Mouse (Mus musculus): ENCODE measurements around the gene Klhl24.
"Not testable (repeated sequence)": the region's sequence is repeated elsewhere in the genome, so short reads cannot be mapped to it uniquely, and the experiment has no call there.

The Klhl24 gene

DNA sequence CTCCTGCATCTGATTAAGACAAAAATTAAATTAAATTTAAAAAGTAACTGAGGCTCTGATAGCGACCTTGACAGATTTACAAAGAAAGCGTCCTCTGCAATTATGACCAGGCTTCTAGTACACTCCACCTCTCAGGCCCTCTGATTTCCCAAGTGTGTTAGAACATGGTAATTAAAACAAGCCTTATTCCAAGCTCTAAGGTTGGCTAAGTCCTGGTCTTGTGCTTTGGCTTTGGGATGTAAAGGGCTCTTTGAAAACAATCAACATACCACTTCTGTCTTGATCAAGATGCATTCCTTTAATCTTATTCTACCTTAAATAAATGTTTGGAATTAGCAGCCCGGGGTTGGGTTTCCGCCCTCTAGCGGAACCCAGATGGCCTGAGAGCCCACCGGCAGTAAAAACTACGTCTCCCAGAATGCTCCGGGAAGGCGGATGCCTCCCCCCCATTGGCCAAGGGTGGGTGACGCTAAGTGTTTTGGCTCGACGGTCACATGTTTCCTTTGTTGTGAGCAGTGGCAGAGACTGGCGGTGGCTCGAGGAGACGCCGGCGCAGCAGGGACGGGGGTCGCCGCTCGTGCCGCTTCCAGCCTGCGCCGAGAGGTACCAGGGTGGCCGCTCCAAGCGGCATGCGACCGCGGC is at the start of gene Klhl24:
Gene Klhl24 (plus strand): TSS at position 474 of the 642 bp plus-strand sequence.
- DNase-seq (ENCODE audit: low read depth): peak; percentile 97

DNA sequence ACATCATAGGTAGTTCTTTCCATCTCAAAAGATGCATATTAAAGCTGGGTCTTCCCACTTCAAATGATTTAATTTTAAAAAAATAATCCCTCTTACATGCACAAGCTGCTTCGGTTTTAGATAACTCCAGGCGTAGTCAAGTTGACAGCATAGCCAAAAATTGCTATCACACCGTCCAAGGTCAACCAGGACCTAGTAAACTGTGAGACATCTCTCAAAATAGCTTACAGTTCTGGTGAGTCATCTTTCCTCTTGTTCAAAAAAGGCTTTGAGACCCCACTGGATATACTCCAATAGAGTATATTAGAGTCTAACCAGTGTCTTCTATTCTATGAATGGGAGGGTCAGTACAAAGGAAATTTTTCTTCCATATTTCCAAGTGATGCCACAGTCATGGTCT is 44.7 kb upstream of the Klhl24 start:
- no peak for DNase-seq (ENCODE audit: low read depth)

DNA sequence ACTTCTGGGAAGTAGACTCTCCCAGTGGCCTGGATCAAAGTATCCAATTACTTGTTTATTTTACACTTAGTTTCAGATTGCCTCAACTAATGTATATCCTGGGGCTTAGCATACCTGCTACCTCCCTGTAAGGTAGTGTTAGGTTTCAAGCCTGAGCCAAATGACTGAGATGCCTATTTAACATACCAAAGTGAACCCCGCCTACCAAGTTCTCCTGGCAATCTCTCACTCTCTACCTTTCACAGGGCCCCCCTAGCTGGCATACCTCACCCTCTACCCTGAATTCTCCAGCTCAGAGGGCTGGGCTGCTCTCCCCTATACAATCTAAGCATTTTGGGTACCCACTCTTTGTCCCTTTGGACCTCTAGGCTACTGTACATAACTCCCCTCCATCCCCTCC is 24.6 kb upstream of the Klhl24 start:
- DNase-seq (ENCODE audit: low read depth): no peak

DNA sequence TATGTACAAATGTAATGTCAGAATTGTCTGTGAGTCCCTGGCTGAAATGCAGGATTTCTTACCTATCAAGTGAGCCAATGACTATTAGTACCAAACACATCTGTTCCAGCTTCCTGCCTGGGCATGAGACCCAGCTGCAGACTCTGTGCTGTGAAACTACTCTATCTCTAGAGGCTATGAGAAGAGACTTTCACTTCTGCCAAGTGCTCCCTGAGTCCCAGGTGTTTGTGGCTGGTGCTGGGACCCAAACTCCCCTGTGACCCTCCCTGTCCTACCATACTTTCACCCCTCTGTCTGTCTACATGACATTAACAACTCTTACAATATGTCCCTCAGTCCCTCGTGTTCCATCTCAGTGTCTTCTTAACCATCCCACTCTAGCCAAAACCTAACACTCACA is 20.7 kb upstream of the Klhl24 start:
- no peak for DNase-seq (ENCODE audit: low read depth)

DNA sequence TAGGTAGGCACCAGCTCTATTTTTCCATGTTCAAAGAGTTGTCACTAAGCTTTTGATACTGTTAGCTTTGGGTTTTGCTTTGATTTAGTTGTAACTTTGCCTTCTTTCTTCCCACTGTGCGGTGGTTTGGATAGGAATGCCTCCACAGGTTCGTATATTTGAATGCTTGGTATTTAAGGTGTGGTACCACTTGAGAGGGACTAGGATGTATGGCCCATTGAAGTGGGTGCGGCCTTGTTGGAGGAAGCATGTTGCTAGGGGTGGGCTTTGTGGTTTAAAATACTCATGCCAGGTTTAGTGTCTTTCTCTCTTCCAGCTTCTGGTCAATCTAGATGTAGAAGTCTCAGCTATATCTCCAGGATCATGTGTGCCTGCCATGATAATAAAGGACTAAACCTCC is 17.1 kb upstream of the Klhl24 start:
- no peak for DNase-seq (ENCODE audit: low read depth)

DNA sequence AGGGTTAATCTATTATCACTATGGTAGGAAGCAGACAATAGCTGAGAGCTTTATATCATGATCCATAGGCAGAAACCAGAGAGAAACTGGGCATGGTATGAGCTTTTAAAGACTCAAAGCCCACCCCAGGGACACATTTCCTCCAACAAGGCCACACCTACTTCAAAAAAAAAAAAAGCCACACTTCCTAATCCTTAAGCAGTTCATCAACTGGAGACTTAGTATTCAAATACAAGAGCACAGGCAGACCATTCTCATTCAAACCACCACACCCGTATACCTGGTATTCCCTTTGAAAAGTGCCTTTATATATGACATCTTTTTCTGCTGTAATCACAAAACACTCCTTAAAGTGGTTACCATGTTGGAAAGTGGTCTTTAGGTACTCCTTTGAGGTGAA is 12.7 kb upstream of the Klhl24 start:
- DNase-seq (ENCODE audit: low read depth): no peak

DNA sequence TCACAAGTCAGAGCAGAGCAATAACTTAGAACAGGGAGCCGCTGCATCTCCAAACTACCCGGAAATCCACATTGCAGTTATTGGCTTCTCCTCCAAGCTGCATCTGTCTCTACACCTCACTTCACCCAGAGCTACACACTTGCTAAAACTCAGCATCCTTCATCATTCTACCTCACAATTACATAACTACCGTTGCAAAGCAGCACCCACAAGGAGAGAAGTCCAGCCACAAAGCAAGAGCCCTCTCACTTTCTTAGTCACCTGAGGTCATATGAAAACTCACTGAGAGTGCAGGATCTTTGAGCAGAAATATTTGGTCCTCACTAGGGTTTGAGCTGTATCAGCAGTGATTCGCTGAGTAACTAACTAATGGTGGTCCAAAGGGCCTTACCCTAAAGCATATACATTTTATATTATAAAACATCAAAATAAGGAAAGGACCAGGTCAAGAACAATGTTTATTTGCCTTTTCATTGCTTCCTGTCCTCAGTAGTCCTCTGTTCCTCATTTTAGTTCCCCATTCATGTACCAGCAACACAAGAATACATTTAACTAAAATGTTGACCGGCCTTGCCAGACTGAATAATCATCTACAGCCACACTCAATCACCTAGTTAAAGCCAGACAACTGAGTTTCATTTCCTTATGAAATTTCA is 12.0 kb upstream of the Klhl24 start:
- no peak for DNase-seq (ENCODE audit: low read depth)

DNA sequence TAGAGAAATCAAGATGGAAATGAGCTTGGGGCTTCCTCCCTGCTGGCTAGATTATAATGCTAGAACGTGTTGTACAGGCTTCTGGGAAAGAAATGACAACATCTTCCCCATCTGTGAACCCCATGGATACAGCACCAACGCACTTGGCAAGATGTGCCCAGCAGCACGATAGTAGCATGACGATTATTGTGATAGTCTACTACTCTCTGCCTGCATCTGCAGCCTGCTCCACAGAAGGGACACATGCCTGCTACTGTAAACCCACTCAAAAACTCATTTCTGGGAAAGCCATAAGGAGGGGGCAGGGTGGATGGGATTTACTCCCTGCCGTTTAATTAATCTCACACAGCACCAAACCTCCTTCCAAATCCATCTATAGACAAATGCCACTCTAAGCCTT is 10.4 kb upstream of the Klhl24 start:
- no peak for DNase-seq (ENCODE audit: low read depth)

DNA sequence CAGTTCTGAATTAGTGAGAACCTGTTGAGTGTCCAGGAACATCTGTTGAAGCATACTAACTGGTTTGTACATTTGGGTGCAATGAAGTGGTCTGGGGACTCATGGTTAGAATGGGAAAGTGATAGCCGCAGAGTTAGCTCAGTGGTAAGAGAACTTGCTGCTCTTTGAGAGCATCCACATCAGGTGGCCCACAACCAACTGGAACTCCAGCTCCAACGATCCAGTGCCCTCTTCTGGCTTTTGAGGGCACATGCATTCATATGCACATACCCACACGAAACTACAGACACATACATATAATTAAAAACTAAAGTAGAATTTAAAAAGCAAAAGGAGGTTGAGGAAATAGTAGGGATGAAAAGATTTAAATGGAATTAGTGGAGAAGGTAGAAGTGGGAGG is 7.7 kb upstream of the Klhl24 start:
- DNase-seq (ENCODE audit: low read depth): no peak

DNA sequence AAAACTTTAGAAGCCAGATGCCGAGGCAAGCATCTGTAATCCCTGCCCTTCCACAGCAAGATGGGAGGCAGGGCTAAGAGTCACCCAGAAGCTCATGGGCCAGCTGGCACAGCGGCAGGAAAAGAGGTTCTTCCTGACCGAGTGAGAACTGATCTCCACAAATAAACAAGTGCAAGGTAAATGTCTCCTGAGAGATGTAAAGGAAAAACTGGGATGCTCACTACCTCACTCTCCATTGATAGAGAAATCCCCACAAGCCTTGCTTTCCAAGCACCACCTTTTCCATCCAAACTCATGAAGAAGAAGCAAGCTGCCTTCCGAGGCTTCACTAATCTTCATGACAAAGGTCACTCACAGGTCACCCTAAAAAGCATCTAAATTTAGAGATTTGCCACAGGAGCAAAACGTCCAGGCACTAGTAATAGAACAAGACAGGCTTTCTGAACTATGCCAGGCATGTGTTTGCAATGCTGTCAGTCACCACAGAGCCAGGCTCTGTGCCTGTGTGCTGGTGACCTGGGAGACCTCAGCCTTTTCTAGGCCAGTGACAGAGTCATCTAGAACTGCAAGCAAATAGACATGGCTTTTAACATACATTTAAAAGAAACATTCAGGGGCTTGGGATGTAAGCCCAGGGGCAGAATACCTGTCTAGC is 6.3 kb upstream of the Klhl24 start:
- no peak for DNase-seq (ENCODE audit: low read depth)

DNA sequence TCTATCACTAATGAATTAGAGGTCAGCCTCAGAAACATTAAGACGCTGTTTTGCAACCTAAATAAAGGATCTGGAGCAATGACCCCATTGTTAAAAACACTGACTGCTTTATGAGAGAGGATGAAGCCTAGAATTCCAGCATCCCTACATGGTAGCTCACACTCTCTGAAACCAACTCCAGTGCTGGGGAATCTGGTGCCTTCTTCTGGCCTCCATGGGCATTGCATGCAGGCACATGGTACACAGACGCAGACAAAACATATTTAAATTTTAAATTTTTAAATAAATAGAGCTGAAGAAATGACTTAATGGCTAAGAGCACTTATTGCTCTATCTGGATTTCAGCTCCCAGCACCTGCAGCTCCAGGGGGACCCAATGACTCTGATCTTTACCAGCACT is 1.4 kb upstream of the Klhl24 start:
- peak; percentile 25 for DNase-seq (ENCODE audit: low read depth)

DNA sequence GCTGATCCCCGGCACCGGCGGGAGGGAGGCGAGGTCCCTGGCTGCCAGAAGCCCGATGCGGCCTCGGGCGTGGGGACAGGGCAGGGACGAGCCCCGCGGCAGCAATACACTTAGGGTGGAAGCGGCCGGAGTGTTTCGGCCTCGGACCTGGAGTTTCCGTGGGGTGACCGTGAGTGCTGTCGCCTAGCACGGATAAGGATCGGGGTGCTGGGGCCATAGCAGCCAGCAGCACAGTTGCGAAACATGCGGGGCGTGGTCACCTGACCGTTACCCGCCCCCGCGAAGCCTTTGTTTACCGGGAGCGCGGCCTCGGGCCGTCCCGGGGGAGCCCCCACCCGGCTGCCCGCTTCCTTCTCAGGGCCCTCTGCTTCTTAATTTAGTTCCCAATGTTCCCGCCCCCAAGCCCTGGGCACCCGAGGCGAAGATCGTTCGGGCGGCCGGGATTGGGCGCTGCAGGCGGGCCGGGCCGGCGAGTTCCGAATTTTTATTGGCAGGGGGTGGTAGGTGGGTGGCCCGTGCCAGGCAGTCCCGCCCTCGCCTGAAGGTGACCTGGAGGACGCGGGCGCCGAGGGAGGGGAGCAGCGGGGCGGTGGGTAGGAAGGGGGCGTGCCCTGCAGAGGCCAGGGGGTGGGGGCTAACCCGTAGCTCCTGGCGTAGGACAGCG is 501 bp downstream of the Klhl24 start:
- peak; percentile 95 for DNase-seq (ENCODE audit: low read depth)

DNA sequence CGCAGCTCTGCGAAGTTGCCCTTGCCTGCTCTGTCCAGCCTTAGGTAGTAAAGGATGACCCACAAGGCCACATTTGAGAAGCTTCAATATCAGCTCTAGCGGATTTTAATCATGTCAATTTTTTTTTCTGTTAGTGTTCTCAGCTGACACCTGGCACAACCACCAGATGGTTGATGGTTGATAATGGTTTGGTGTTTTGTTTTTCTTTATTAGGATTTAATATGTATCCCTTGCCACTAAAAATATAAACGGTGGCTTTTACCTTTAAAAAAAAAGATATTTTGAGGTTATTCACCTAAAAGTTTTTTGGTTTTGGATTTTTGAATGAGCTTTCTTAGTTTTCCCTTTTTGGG is 1.0 kb downstream of the Klhl24 start:
- no peak for DNase-seq (ENCODE audit: low read depth)

DNA sequence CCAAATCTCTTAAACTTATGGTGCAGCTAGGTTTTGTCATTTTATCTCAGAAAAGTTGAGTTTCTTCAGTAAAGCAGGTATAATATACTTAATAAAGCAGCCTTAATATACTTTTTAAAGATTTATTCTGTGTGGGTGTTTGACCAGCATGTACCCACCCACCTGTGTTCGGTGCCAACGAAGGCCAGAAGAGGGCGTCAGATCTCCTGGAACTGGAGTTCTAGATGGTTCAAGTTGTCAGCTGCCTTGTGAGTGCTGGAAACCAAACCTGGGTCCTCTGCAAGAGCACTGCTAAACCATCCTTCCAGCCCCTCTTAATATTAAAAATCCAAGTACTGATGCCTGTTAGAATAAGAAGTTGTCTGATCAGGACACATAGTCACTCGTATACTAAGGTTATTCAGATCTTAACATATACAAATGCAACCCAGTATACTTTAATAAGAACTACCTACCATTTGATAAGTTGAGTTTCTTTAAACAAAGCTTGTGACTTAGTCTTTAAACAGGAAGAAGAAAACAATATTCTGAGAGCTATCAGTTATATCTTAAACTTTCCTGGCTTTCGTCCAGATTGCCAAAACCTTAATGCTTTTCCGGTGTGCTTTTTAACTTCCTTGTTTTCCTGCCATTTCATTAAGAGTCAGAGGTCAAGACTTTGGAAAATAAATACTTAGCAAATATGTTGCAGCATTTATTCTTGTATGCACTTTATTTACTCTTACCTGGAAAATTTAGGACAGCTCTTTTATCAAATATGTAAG is 1.7 kb downstream of the Klhl24 start:
- DNase-seq (ENCODE audit: low read depth): peak; percentile 17

DNA sequence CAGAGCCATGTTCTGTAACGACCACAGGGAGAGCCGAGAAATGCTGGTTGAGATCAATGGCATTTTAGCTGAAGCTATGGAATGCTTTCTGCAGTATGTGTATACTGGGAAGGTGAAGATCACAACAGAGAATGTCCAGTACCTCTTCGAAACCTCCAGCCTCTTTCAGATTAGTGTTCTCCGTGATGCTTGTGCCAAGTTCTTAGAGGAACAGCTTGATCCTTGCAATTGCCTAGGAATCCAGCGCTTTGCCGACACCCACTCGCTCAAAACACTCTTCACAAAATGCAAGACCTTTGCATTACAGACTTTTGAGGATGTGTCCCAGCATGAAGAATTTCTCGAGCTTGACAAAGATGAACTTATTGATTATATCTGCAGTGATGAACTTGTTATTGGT is 9.7 kb downstream of the Klhl24 start:
- no peak for DNase-seq (ENCODE audit: low read depth)

DNA sequence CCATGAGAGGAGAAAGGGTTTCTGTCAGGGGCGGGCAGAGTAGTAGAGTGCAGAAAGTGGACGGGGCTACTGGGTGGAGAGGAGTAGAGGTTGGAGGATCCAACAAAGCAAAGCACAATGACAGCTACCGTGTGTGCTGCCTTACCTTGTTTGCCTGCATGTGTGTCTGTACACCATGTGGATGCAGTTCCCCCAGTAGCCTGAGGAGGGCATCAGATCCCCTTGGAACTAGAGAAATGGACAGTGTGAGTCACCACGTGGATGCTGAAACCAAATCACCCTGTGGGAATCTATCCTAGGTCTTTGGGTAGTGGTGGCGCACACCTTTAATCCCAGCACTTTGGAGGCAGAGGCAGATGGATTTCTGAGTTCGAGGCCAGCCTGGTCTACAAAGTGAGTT is 11.6 kb downstream of the Klhl24 start:
- peak; percentile 16 for DNase-seq (ENCODE audit: low read depth)

DNA sequence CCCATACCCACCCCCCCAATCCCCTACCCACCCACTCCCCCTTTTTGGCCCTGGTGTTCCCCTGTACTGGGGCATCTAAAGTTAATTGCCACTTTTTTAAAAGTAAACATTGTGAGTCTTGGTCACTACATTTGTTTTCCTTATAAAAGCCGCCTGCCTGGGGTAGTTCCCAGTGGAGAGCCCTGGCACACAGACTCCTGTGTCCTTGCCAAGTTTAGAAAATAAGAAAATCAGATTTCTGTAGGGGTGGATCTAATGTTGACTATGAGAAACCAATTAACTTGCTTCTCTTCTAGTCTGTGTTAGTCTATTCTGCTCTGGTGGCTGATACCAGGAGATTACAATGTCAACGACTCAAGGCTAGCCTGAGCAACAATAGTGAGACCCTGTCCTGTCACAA is 15.3 kb downstream of the Klhl24 start:
- DNase-seq (ENCODE audit: low read depth): no peak

DNA sequence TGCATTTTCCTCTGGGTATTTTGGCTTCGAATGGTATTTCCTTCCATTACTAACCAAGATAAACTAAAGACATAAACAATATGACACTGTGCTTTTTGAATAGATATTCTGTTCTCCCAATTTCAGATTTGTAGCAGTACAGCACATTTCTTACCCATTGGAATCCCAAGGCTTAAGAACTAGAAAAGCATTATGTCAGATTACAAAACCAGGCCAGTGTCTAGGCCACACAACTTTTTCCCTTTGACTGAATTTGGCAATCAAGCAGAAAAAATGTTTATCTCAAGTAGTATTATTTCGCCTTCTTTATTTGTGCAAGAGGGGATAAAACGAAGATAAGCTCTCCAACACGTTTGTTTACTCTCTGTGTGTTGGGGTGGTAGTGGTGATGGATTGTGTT is 18.7 kb downstream of the Klhl24 start:
- no peak for DNase-seq (ENCODE audit: low read depth)

DNA sequence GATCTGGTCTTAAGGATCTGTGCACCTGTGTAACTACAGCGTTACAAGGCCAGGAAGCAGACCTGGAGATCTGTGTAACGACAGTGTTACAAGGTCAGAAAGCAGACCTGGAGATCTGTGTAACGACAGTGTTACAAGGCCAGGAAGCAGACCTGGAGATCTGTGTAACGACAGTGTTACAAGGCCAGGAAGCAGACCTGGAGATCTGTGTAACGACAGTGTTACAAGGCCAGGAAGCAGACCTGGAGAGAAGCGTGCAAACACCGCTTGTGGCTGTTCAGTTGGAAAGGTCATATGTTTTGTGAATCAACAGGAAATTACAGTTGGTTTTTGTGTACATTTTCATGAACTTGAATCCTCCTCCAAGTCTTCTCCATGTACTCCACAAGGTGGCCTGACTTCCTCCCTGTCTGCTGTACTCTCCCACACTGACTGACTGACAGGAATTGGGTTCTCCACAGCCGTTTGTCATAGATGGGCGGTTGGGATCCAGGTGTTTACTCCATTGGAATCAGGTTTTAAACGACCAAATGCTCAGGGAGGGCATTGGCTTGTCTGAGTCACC is 29.1 kb downstream of the Klhl24 start:
- not testable (repeated sequence) for DNase-seq (ENCODE audit: low read depth)

DNA sequence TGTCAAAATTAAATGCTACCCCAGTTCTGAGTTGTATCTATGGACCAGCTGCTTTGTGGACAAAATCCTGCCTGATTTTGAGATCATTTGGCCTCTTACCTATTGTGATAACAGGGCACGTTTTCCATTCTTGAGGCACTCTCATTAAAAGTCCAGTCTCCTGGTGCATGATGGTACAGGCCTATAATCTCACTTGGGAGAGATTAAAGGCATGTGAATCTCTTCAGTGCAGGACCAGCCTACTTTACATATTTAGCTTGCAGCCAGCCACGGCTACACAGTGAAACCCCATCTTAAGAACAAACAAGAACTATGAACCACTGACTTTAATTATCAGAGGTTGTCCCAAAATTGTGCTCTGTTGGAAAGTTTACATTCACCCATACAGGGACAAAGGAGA is 33.1 kb downstream of the Klhl24 start:
- DNase-seq (ENCODE audit: low read depth): no peak

DNA sequence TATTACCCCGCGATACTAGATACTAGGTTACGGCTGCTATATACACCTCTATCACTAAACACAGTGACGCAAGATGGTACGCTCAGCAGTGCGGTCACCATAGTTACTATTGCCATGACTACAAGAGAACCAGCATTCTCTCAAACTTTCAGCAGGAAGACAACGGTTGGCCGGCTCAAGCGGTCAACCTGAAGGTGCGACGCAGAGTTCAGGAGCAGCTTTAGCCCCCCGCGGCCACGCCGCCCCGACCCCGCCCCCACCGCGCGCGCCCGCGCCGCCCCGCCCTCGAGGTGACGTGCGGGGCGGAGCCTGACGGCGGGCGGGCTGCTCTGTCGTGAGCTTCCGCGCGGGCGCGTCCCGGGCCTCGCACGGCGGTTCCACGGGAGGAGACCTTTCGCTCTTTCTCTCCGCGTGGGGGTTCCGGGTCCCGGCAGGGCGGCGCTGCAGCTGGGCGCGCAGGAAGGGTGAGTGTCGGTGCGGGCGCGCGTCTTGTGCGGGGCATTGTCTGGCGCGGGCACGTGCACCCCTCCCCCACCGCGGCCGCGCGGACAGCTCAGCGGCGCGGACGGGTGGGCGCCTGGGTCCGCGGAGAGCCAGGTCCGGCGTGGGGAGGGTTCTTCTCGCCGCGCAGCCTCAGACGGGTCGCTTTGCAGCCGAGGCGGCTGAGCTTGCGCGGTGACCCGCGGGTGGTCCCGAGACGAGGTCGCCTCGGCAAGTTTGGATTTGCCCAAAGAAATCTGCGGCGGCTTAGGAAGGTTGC is 43.6 kb downstream of the Klhl24 start, which contains the start of gene Yeats2:
Gene Yeats2 (plus strand): TSS at position 292 of the 760 bp plus-strand sequence.
- peak; percentile 82 for DNase-seq (ENCODE audit: low read depth)

Measured in NIH3T3 (cell line).